Mouse (Mus musculus) cerebellum, postnatal 4 days (tissue): Measurements from ENCODE around the gene Gpr176.

Experiments used
- DNase-seq, 2 experiments: peaks; one replicate each; pipeline ENCODE4 v3.0.0; 2022; ENCODE audit warnings: low spot score in 2 of 2, mixed read lengths in 1 of 2

The Gpr176 gene

DNA sequence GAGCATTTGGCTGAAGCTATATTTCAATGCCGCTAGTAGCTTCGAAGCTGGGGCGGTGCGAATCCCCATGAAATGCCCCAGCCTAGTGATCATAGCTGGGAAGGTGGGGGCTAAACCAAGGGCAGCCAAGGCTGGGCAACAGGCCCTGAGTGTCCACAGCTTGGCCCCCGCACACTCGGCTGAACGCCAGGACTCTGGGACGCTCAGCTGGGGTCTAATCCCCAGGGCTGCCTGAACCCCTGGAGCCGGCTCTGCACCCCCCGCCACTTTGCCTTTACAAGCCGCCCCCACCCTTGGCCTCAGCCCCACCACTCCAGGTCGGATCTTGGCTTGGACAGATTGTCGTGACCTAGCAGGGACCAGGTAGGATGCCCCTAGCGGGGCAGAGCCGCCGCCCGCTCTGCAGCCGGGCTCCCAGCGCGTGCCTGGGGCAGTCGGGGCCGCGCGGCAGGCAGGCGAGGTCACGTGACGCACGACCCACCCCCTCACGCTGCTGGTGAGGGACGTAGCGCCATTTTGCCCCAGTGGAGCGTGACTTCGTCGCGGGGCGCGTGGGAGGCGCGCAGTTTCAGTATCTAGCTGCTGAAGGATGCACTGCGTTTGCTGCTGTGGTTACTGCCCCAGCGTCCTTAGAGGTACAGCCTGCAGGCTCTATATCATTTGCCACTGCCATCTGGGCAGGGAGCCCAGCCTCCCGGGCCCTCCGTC is 507 bp upstream of the Gpr176 start:
- DNase-seq = peak; percentile 81 to 83

DNA sequence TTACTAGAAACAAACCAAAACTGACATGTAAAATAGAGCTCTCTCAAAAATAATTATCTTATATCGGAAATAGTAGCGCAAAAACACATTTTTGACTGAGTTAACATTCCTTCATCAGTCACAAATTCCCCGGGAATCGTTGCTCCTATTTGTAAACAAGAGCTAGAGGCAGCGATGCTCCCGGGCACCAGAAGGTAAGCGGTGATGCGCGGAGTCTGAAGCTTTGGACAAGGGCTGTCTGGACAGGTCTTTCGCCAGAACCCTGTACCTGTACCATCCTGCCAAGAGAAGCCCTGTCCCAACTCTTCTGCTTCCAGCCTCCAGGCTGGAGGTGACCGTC is 688 bp downstream of the Gpr176 start:
- no peak for DNase-seq

DNA sequence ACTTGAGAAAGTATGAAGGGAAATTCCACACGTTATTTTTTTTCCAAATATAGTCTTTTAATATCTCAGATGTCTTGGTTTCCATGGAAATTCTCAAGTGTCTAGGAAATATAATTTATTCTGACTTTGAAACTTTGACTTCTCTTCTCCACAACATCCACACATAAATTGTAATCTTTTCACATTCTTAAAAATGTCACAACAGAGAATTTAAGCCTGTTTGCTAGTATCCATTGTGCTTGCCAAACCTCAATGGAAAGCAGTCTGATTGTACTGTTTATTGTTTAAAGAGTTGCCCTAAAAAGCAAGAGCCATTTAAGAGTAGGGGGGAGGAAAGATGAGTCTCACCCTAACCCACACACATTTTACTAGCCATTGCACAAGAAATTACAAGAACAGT is 1.4 kb downstream of the Gpr176 start:
- no peak for DNase-seq

DNA sequence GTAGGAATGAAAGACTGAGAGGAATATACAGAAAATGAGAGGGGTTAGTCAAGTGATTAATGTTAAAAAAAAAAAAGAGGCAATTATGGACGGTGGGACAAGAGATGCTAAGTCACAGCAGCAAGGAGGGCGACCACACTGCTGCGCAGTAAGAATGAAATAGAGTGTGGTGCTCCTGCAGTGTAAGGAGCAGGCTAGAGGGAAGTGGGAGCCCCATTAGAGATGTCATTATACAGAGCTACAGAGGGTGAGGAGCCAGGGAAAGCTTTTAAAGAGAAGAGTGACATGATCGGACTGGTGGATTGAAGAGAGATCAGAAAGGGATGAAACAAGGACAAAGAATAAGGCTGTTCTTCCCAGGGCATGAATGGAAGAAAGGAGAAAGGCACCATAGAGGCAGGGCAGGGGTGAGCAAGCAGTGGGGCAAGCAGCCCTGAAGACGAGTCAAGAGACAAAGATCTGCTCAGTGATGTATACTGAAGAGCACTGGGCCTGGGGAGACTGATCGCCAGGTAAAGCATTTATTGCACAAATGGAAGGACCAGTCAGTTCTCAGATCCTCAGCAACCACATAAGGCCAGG is 18.0 kb downstream of the Gpr176 start:
- no peak for DNase-seq

DNA sequence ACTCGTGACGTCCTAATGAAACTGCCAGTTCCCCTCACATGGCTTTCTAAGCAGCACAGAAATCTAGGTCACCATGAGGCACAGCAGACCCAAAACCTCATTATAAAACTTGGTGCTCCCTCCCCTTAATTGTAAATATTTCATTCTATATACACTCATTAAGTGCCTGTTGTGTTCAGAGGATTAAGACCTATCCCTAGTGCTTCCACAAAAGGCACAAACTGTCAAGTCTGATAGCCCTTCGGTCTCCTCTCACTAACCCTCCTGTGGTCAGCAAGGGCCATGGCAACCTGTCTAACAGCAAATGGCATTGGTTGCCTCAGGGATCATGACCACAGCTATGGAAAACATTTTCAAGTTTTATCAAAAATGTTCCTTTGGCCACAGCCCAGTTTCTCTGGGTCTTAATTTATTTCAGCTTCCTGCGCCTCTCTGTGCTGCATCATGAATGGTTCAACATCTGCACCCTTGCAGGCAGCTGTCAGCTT is 19.3 kb downstream of the Gpr176 start:
- DNase-seq = no peak

DNA sequence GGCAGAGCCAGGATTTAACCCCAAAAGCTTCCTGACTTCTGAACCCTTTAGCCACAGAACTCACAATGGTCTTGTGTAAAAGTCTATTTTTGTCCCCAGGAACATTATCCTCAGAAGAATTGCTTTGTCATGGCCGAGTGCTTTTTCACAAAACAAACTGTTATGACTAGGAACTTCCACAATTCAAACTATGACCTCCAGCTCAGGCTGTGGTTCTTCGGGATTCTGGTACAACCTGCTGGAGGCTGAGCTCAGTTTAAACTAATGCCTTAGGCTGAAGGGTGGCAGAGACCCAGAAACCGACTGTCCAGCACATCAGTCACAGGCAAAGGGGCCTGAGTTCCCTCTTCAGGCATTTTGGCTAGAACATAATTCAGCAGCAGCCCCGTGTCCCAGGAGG is 19.7 kb downstream of the Gpr176 start:
- DNase-seq = no peak

DNA sequence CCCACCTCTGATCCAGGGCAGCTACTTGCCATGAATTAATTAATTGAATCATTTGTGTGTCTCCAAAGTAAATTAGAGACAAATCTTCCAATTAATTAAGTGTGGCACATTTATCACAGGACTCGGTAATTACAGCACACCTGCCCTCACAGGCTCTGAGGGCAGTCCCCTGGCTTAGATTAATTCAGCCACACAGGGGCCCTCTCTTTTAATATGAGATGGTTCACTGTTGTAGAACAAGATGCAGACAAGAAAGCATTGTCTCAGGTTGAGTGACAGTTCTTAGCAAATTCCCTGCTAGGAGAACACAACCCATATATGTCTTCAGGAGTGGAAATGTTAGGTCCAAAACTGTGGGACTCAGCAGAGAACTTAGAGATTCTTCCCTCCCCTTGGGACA is 27.7 kb downstream of the Gpr176 start:
- no peak for DNase-seq

DNA sequence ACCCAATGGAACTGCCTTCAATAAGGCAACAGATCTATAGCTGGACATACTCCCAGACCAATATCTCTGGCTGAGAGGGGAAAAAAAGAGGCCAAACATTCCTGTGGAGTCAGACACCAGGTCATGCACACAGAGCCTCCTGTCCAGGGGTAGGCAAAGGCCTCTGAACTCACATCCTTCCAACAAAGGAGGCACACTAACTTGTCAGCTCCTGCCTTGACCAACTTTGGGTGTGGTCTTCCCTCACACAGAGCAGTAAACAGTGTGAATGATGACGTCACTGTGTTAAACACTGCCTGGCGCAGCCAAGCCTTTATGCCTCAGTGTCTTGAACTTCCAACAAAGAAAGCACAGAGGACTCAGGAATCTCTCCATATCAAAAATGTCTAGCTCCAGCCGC is 29.3 kb downstream of the Gpr176 start:
- no peak for DNase-seq

DNA sequence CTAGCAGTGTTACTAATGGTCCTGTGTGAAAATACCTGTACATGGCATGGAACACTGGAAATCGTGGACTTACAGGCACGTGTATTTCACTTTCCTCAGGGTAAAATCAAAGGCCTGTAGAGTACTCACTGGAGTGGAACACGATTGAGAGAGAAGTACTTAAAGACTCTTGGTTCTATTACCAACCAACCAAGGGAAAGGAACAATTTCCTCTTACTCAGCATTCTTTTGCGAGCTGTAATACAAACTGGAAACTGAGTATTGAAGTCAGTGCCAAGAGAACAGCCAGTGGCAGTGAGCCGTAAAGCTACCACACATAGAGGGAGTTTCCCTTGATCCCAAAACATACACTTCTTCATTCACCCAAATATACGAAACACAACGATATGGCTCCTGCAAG is 31.9 kb downstream of the Gpr176 start:
- DNase-seq = no peak

DNA sequence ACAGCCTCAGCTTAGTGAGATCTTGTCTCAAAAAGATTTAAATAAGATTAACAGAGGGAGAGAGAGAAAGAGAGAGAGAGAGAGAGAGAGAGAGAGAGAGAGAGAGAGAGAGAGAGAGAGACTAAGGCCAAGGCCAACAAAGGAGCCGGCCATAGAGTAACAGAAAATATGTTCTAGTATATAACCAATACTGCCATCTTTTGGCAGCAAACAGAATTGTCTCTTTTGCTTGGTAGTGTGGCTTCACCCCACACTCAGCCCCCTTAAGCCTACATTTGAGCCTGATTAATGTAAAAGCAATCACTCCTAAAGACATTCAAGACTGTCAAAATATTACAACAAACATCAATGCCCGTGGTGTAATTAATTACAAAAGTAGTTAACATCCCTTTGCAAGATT is 37.1 kb downstream of the Gpr176 start:
- no peak for DNase-seq

DNA sequence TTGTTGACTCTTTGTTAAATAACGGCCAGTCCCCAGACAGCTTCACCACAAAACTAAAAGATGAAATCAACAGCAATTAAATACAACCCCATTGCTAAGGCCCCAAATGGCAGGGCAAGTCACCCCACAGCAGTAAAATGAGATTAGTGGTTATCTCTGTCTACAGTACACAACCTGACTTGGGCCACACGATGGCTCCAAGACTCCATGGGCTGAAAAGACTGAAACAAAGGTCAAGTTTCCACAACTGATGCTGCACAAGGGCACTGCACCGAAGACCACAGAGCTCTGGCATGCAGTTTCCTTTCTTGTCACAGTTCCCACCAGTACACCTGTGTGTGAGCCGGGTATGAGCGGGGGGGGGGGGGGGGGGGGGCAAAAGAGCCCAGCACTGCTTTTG is 50.6 kb downstream of the Gpr176 start:
- no peak for DNase-seq

DNA sequence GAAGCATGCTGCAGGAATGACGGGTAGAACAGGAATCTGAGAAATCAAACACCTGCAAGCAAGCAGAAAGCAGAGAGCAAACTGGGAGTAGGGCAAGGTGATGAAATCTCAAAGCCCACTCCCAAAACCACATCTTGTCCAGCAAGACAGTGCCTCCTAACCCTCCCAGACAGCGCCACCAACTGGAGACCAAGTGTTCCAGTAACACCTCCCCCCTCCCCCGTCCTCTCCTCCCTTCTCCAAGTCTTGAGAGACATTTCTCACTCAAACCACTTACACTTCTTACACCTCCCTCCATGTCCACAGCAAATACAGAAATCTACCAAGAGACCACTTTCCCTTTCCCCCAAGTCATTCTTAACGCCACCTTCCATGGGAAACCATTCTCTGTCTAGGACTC is 51.4 kb downstream of the Gpr176 start:
- DNase-seq = no peak

DNA sequence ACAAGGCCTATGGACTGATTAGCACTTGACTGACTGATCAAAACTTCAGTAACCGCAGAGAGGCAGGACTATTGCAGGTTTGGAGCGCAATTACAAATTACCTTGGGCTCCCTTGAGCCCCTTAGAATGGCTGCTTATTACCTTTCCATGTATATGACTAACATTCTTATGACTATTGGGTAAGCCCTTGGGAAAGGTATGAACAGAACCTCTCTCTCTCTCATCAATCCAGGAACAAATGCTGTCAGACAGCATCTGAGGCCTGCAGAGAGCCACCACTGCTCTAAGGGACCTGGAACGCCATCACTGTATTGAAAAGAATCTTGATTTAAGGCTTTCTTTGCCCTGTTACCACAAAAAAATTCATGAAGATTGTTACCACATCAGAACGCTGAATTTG is 52.1 kb downstream of the Gpr176 start:
- no peak for DNase-seq

DNA sequence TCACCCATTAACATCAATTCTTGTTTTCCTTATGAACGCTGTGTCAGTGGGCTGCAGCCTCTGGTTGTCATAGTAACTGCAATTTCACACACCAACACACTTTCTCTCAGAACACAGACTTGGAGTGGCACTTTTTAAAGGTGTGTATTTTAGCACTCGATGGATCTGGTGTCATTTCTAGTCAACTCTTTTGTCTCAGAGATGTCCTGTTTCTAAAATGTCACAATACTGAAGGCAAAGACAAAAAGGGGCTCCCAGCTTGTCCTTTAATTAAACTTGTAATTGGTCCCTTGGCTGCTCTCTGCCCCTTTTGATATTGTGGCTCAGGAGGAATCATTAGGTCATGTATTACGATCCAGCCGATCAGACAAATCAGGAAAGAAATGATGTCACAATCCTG is 52.7 kb downstream of the Gpr176 start:
- DNase-seq = no peak

DNA sequence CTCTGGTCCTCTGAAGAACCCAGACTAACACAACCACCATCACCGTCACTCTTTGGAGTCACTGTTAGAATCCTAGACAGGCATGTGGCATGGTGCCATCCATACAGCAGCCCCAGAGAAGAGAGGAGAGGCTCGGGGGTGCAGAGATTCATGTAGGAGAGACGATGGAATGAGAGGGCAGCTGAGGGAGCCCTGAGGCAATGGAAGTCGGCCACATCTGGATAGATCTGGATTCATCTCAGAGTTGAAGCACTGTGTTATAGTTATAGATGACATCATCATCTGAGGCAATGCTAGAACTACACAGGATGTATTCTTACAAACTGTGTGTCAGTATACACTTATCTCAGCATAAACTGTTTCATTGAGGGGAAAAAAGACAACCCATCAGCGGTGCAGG is 54.0 kb downstream of the Gpr176 start:
- no peak for DNase-seq

DNA sequence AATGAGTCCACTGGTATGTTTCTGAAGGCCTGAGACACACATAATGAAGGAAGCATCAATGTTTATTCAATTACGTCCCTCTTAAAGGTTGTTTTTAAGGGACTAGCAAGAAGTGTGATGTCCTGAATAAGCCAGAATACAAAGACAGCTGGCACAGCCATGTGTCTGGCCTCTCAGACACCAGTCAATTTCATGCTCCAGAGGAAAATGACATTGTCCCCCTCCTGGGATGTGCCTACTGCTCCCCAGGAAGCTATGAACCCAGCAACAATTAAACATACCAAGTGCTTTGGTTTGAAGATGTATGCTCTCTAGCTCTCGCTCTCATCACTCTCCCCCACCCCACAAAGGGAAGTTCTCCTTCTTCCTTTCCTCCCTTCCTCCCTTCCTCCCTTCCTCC is 56.3 kb downstream of the Gpr176 start:
- no peak for DNase-seq

DNA sequence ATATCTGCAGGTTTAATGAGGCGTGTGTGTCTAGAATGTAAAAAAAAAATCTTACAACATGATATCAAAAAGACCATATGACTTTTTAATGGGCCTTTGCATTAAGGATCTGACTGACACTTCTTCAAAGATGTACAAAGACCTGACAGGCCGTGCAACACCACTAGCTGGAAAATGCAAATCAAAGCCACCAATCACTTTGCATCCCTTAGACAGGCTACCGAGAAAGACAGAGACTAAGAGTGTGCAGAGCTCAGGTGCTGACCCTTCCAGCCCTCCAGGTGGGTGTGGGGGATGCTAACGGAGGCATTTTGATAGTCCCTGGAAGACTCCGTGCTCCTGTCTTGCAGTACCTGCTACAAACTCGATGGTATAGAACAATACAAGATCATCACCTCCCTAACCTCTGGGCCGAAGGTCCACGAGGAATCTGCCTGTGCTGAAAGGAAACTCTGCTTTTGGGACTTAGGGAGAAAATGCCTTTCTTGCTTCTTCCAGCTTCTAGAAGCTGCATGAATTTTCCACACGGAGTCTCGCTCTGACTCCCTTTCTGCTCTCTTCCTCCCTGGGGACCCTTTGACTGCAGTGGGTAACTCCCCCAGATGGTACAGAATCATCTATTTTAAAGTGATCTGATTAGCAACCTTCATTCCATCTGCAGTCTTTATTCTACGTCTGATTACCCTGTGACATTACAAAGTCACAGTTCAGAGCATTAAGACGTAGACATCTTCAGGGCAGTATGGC is 57.4 kb downstream of the Gpr176 start:
- DNase-seq = no peak

DNA sequence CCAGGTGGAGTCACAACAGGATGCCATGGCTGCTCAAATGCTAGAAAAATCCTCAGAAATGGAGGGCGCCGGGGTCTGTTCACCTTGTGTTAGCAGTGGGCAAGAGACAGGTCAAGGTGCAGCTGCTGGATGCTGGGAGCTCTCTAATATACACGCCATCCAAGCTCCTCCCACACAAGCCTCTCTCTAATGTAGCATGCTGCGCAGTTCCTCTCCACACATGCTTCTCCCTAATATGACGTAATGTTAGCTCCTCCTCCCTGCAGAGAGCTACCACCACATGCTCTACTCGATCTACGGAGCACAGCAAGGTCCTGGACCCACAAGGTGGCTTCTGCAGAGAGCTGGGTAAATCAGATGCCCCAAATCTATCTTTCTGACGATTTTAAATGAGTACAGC is 65.7 kb downstream of the Gpr176 start:
- DNase-seq = peak in 1 of 2 experiments; percentile 14

DNA sequence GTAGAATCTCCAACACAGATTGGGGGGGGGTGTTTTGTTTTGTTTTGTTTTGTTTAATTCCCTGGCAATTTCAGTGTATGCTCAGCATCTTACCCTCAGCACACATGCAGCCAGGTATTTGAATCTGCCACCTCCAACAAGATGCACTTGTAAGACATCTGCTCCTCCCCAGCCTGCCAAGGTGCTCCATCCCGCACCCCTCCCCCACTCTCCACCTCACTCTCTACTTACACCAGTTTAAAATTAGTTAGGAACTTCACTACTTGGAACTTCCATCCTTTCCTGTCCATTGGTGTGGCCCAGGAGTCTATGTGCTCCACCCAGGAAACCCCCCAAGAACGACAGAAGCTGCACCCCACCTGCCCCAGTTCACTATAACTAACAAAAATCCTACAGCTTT is 66.3 kb downstream of the Gpr176 start:
- no peak for DNase-seq

DNA sequence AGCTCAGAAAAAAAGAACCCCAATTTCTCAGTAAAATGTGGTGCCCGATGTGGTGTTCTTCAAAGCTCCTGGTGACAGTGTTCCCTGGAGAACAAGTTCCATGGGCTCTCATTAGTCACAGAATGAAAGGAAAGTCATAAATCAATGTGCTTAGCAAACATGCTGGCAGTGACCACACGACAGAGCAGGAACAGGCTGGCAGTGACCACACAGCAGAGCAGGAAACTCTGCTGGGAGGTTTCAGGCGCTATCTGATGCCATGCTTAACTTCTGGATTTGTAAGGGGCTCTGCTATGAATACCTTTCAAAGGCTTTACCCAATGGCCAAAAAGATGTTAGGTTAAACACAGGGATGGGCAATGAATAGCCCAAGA is 66.7 kb downstream of the Gpr176 start:
- no peak for DNase-seq

DNA sequence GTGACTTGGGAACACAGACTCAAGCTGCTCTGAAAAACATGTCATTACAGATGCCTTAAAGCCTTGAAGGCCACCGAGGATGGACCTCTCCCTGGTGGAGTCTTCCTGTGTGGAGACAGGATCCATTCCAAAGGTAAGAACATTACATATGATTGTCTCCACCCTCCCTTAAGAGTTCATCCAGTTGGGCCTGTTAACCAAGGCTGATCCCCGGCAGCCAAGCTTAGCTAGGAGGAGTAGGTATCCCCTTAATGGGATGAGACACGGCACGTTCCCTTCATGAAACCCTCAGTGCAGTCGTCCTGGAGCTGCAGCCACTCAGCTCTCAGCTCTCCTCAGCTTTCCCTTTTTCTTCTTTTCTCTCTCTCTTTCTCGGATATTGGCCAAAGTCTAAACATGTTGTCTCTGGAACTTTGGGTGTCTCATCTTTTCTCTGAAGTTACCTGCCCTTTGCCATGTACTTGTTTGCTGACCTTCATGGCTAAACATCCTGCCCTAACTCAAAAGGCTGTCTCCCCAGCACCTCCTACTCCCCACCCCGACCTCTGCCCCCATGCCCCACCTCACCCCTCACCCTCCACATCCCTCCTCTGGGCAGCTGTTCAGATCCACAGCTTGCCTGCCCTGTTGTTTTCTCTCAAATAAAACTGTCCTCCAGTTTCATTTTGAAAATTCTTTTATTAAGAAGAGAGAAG is 67.2 kb downstream of the Gpr176 start:
- no peak for DNase-seq

DNA sequence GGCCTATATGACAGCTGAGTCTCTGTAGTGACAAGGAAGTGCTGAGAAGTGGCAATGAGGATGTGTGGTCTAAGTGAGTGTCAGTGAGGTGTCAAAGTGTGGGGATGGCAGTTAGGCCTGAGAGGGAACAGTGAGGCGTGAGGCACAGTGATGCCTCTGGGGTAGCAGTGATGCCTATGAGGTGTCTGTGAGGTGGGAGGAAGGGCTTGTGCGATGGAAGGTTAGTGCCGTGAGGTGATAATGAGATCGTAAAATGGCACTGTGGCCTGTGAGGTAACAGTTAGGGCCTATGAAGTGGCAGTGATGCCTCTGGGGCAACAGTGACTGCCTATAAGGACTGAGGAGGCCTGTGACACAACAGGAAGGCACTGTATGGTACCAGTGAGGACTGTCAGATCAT is 69.8 kb downstream of the Gpr176 start:
- DNase-seq = no peak

DNA sequence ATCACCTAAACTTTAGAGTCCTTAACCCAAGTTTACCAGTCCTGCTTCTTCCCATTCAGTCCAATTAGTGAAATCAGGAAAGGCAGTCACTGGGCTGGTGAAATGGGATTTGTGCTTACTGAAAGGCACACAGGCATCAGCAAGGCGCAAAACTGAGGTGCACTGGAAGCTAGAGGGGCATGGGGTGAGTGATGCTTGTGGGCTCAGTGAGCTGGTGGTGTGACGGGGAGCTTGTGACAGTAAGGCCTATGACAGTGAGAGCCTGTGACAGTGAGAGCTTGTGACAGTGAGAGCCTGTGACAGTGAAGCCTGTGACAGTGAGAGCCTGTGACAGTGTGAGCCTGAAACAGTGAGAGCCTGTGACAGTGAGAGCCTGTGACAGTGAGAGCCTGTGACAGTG is 71.6 kb downstream of the Gpr176 start:
- no peak for DNase-seq
